Mouse (Mus musculus): ENCODE results near the gene Pth2. TPM values are rescaled to one million over a fixed set of nuclear protein-coding genes. Genes with fewer than 3 reads are reported as not detected.
A peak's percentile ranks its signal among the peaks of the same experiment; 100 is the strongest.

The Pth2 gene
- polyA plus RNA-seq (2012; rRNA removed) = 21.9 and 28.2 TPM in 2 replicates

- TF ChIP-seq CTCF (IDR thresholded peaks at IDR 0.05; ENCODE audit: control insufficient read depth, insufficient read depth, insufficient replicate concordance, low read depth, low read length) (no peak), POLR2A (IDR thresholded peaks at IDR 0.05; ENCODE audit: control insufficient read depth, low read depth, low read length) (no peak)
- H3K27me3 ChIP-seq (ENCODE audit: control insufficient read depth, insufficient read depth, low read length) = no peaks in the 10 kb centered on the region; the same call in 1 of the 2 replicates
- peak within 1 kb of the TSS; percentile 69 for H3K4me3 ChIP-seq (ENCODE audit: control insufficient read depth, low read depth, low read length)
Observed at GRCm38 (mm10) chr7:45180896-45181477, at the start of gene Pth2. TSS of gene Pth2 (plus strand) at chr7:45180995.

GRCm38 (mm10) chr7:45131850-45132249 is 48.9 kb upstream of the Pth2 start:
- no peak overlapping the region for H3K4me3 ChIP-seq (ENCODE audit: control insufficient read depth, low read depth, low read length)
- peaks cover 20% of the 10 kb centered on the region for H3K4me1 ChIP-seq (ENCODE audit: control insufficient read depth, insufficient read depth, low read length)
- TF ChIP-seq CTCF (IDR thresholded peaks at IDR 0.05; ENCODE audit: control insufficient read depth, insufficient read depth, insufficient replicate concordance, low read depth, low read length) (no peak), POLR2A (IDR thresholded peaks at IDR 0.05; ENCODE audit: control insufficient read depth, low read depth, low read length) (no peak)
- no peaks in the 10 kb centered on the region for H3K36me3 ChIP-seq (ENCODE audit: control insufficient read depth, insufficient read depth, low read length)
- H3K27me3 ChIP-seq (ENCODE audit: control insufficient read depth, insufficient read depth, low read length) = no peaks in the 10 kb centered on the region
- no peak overlapping the region for H3K27ac ChIP-seq (ENCODE audit: control insufficient read depth, insufficient read depth, low read depth, low read length)

More at GRCm38 (mm10) chr7:45180896-45181477, at the start of gene Pth2:
- Histone ChIP-seq H3K36me3 (ENCODE audit: control insufficient read depth, insufficient read depth, low read length) (no peaks in the 10 kb centered on the region), H3K4me1 (ENCODE audit: control insufficient read depth, insufficient read depth, low read length) (peaks cover 27% of the 10 kb centered on the region), H3K27ac (ENCODE audit: control insufficient read depth, insufficient read depth, low read depth, low read length) (no peak within 1 kb of the TSS)

- peaks cover 15% of the 10 kb centered on the region for H3K4me1 ChIP-seq (ENCODE audit: control insufficient read depth, insufficient read depth, low read length)
- H3K4me3 ChIP-seq (ENCODE audit: control insufficient read depth, low read depth, low read length) = no peak overlapping the region
- TF ChIP-seq POLR2A (IDR thresholded peaks at IDR 0.05; ENCODE audit: control insufficient read depth, low read depth, low read length) (no peak), CTCF (IDR thresholded peaks at IDR 0.05; ENCODE audit: control insufficient read depth, insufficient read depth, insufficient replicate concordance, low read depth, low read length) (no peak)
- H3K27ac ChIP-seq (ENCODE audit: control insufficient read depth, insufficient read depth, low read depth, low read length) = no peak overlapping the region
- no peaks in the 10 kb centered on the region for H3K27me3 ChIP-seq (ENCODE audit: control insufficient read depth, insufficient read depth, low read length)
- H3K36me3 ChIP-seq (ENCODE audit: control insufficient read depth, insufficient read depth, low read length) = no peaks in the 10 kb centered on the region
Observed at GRCm38 (mm10) chr7:45133446-45134159, 47.2 kb upstream of the Pth2 start.

- Histone ChIP-seq H3K36me3 (ENCODE audit: control insufficient read depth, insufficient read depth, low read length) (no peaks in the 10 kb centered on the region), H3K4me1 (ENCODE audit: control insufficient read depth, insufficient read depth, low read length) (peaks cover 15% of the 10 kb centered on the region), H3K27me3 (ENCODE audit: control insufficient read depth, insufficient read depth, low read length) (no peaks in the 10 kb centered on the region), H3K27ac (ENCODE audit: control insufficient read depth, insufficient read depth, low read depth, low read length) (no peak overlapping the region), H3K4me3 (ENCODE audit: control insufficient read depth, low read depth, low read length) (no peak overlapping the region)
- no peak for TF ChIP-seq POLR2A (IDR thresholded peaks at IDR 0.05; ENCODE audit: control insufficient read depth, low read depth, low read length)
- no peak for TF ChIP-seq CTCF (IDR thresholded peaks at IDR 0.05; ENCODE audit: control insufficient read depth, insufficient read depth, insufficient replicate concordance, low read depth, low read length)
Observed at GRCm38 (mm10) chr7:45134544-45135026, 46.2 kb upstream of the Pth2 start.

GRCm38 (mm10) chr7:45135370-45135769 is 45.4 kb upstream of the Pth2 start:
- no peak for TF ChIP-seq POLR2A (IDR thresholded peaks at IDR 0.05; ENCODE audit: control insufficient read depth, low read depth, low read length)
- TF ChIP-seq CTCF (IDR thresholded peaks at IDR 0.05; ENCODE audit: control insufficient read depth, insufficient read depth, insufficient replicate concordance, low read depth, low read length) = no peak
- Histone ChIP-seq H3K4me1 (ENCODE audit: control insufficient read depth, insufficient read depth, low read length) (peaks cover 11% of the 10 kb centered on the region), H3K4me3 (ENCODE audit: control insufficient read depth, low read depth, low read length) (no peak overlapping the region), H3K27ac (ENCODE audit: control insufficient read depth, insufficient read depth, low read depth, low read length) (no peak overlapping the region), H3K36me3 (ENCODE audit: control insufficient read depth, insufficient read depth, low read length) (no peaks in the 10 kb centered on the region), H3K27me3 (ENCODE audit: control insufficient read depth, insufficient read depth, low read length) (no peaks in the 10 kb centered on the region)

- no peak within 1 kb of the TSS for H3K27ac ChIP-seq (ENCODE audit: control insufficient read depth, insufficient read depth, low read depth, low read length)
- H3K4me3 ChIP-seq (ENCODE audit: control insufficient read depth, low read depth, low read length) = peak within 1 kb of the TSS; percentile 74
- peak; percentile 93 for TF ChIP-seq CTCF (IDR thresholded peaks at IDR 0.05; ENCODE audit: control insufficient read depth, insufficient read depth, insufficient replicate concordance, low read depth, low read length)
- no peak for TF ChIP-seq POLR2A (IDR thresholded peaks at IDR 0.05; ENCODE audit: control insufficient read depth, low read depth, low read length)
- no peaks in the 10 kb centered on the region for H3K27me3 ChIP-seq (ENCODE audit: control insufficient read depth, insufficient read depth, low read length)
- H3K4me1 ChIP-seq (ENCODE audit: control insufficient read depth, insufficient read depth, low read length) = peaks cover 11% of the 10 kb centered on the region
- no peaks in the 10 kb centered on the region for H3K36me3 ChIP-seq (ENCODE audit: control insufficient read depth, insufficient read depth, low read length)
Observed at GRCm38 (mm10) chr7:45135993-45136567, 44.7 kb upstream of the Pth2 start, which contains the start of the genes Gm45713 and Flt3l. TSS of gene Gm45713 (minus strand) at chr7:45136231. TSS of gene Flt3l (minus strand) at chr7:45136432.

Data from testis, adult 2 months (tissue).